Mouse (Mus musculus) limb, embryonic 14.5 days (tissue): ENCODE measurements around the gene Gm17654. TPM values are rescaled to one million over a fixed set of nuclear protein-coding genes. Genes with fewer than 3 reads are reported as not detected.
"Not testable (repeated sequence)": the region's sequence is repeated elsewhere in the genome, so short reads cannot be mapped to it uniquely, and the experiment has no call there.

Source experiments
- ATAC-seq: fragments of 200-750 bp; cut with Nextera tagmentation; 2 replicates; pipeline ENCODE4 v1.8.0; 2017; ENCODE audit warnings: low read depth, moderate number of reproducible peaks, moderate TSS enrichment; ENCODE audit not compliant: low FRiP score
- DNase-seq: peaks from one replicate; pipeline ENCODE4 v3.0.0-alpha.2; 2015; ENCODE audit warnings: low spot score
- H3K27ac ChIP-seq: fragments of 300-500 bp; sonication (generic); replicated peaks from 2 replicates; pipeline ENCODE4 v1.5.1; 2014; ENCODE audit warnings: low read depth, mild to moderate bottlenecking, low read length, moderate library complexity, mixed read lengths
- H3K27me3 ChIP-seq: fragments of 300-500 bp; sonication (generic); 2 replicates; pipeline ENCODE4 v1.6.1; 2014; ENCODE audit warnings: low read length, mixed read lengths; ENCODE audit not compliant: control insufficient read depth, insufficient read depth
- H3K36me3 ChIP-seq: fragments of 300-500 bp; sonication (generic); 2 replicates; pipeline ENCODE4 v1.6.1; 2014; ENCODE audit warnings: mild to moderate bottlenecking, low read length, moderate library complexity, mixed read lengths; ENCODE audit not compliant: control insufficient read depth, insufficient read depth
- H3K4me1 ChIP-seq: fragments of 300-500 bp; sonication (generic); 2 replicates; pipeline ENCODE4 v1.6.1; 2014; ENCODE audit warnings: antibody characterized with exemption, low read length, mixed read lengths; ENCODE audit not compliant: control insufficient read depth, insufficient read depth
- H3K4me2 ChIP-seq: fragments of 300-500 bp; sonication (generic); replicated peaks from 2 replicates; pipeline ENCODE4 v1.6.1; 2014; ENCODE audit warnings: low read depth, mild to moderate bottlenecking, low read length, moderate library complexity; ENCODE audit not compliant: severe bottlenecking
- H3K4me3 ChIP-seq: fragments of 300-500 bp; sonication (generic); replicated peaks from 2 replicates; pipeline ENCODE4 v1.5.1; 2014; ENCODE audit warnings: low read length
- H3K9ac ChIP-seq: fragments of 300-500 bp; sonication (generic); 2 replicates; pipeline ENCODE4 v1.6.1; 2014; ENCODE audit warnings: mild to moderate bottlenecking, low read depth, low read length, moderate library complexity; ENCODE audit not compliant: severe bottlenecking
- H3K9me3 ChIP-seq: fragments of 300-500 bp; sonication (generic); 2 replicates; pipeline ENCODE4 v1.6.1; 2016; ENCODE audit warnings: low read length; ENCODE audit not compliant: control insufficient read depth
- WGBS: fragments of 180-500 bp; shearing (Covaris S2); extraction: QIAGEN DNeasy Blood & Tissue Kit; methylation state at CpG from one replicate; pipeline ENCODE4 v1.1.7; 2014; 5-methylcytosine and 5-hydroxymethylcytosine counted together
- polyA plus RNA-seq, 2 experiments: library from polyadenylated mRNA; depleted of rRNA in 1 of 2; stranded (reverse) in 1 of 2; unstranded in 1 of 2; fragments of >200 nt; fragmentation: Nextera tagmentation in 1 of 2; extraction: Ambion mirVana in 1 of 2; gene quantifications; 2 replicates each; pipeline versions ENCODE4 v1.2.1 to v1.2.3; 2012 to 2014

Gene Gm17654
- polyA plus RNA-seq (2012; rRNA removed), result not detected in 2 replicates
- not detected in 2 replicates for polyA plus RNA-seq (2014; fragmentation: Nextera tagmentation; extraction: Ambion mirVana)

- H3K27me3 ChIP-seq, H3K4me3 ChIP-seq, H3K9me3 ChIP-seq, H3K9ac ChIP-seq, H3K36me3 ChIP-seq, H3K4me1 ChIP-seq, H3K4me2 ChIP-seq, H3K27ac ChIP-seq, DNase-seq, ATAC-seq: not testable (repeated sequence)
- 69% methylated on average over 1 of the region's 2 CpGs for whole genome bisulfite sequencing
Observed at GRCm38 (mm10) chr14:43579046-43579445, at the start of gene Gm17654. Gm17654 (minus strand) TSS chr14:43579146.

- not testable (repeated sequence) for ATAC-seq, H3K36me3 ChIP-seq, H3K4me3 ChIP-seq, H3K9me3 ChIP-seq, H3K27ac ChIP-seq, H3K9ac ChIP-seq, DNase-seq, H3K27me3 ChIP-seq, H3K4me2 ChIP-seq, H3K4me1 ChIP-seq
Observed at GRCm38 (mm10) chr14:43607913-43608312, 29.0 kb upstream of the Gm17654 start, which contains the start of gene Gm10375. Gm10375 (minus strand) TSS chr14:43608013.

DNA sequence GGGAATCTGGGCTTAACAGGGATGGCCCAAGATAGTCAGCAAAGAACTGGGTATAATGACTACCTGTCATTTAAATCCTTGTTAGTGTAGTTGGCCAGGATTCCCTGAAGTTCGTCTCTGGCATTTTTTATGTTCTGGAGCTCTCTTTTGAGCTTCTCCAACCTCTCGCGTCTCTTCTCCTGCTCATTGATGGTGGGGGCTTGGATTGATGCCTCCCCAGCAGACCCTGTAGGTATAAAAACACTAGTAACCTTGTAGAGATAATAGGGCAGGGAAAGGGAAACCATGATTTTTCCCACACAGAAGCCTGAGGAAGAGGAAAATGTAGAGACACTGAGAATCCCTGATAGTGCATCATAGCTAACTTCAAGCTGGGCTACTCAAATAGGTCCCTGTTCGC, 977 bp downstream of the Gm17654 start:
- H3K4me2 ChIP-seq, H3K9ac ChIP-seq, H3K9me3 ChIP-seq, H3K4me1 ChIP-seq, H3K27ac ChIP-seq, H3K4me3 ChIP-seq, ATAC-seq, DNase-seq, H3K27me3 ChIP-seq, H3K36me3 ChIP-seq: not testable (repeated sequence)
- 92% methylated on average over 4 of the region's 4 CpGs for whole genome bisulfite sequencing

GRCm38 (mm10) chr14:43552271-43552670, 26.7 kb downstream of the Gm17654 start:
- not testable (repeated sequence) for H3K4me2 ChIP-seq, H3K4me1 ChIP-seq, H3K27me3 ChIP-seq, H3K9me3 ChIP-seq, H3K4me3 ChIP-seq, H3K9ac ChIP-seq, ATAC-seq, H3K36me3 ChIP-seq, H3K27ac ChIP-seq, DNase-seq
- WGBS, result 83% methylated on average over 2 of the region's 2 CpGs

DNA sequence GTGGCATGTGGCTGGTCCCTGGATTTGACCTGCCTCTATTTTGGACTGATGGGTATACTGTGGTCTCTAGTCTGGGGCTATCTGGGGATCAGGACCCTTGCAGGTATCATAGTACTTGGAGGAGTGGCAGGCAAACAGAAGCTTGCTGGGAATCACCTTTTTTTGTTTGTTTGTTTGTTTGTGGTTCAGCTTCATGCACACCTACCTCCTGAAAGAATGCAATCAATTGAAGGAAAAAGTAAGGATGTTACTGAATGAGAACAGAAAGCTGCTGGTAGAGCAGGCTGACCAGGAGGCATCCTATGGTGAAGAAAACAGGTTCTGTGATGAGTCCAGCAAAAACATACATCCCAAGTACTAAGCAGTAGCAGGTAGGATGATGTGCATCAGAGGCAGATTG, 32.7 kb downstream of the Gm17654 start:
- H3K4me2 ChIP-seq, H3K9ac ChIP-seq, H3K27me3 ChIP-seq, H3K4me3 ChIP-seq, H3K9me3 ChIP-seq, H3K4me1 ChIP-seq, DNase-seq, H3K36me3 ChIP-seq, H3K27ac ChIP-seq, ATAC-seq: not testable (repeated sequence)

GRCm38 (mm10) chr14:43543276-43543675, 35.7 kb downstream of the Gm17654 start, which contains the start of gene Gm5799:
Gm5799 (plus strand) TSS chr14:43543576.
- WGBS, result 81% methylated on average over 1 of the region's 2 CpGs
- H3K27ac ChIP-seq, H3K4me1 ChIP-seq, H3K9ac ChIP-seq, H3K4me2 ChIP-seq, ATAC-seq, H3K36me3 ChIP-seq, DNase-seq, H3K27me3 ChIP-seq, H3K9me3 ChIP-seq, H3K4me3 ChIP-seq: not testable (repeated sequence)

- H3K36me3 ChIP-seq, ATAC-seq, H3K27ac ChIP-seq, H3K27me3 ChIP-seq, H3K4me1 ChIP-seq, H3K9me3 ChIP-seq, H3K9ac ChIP-seq, H3K4me2 ChIP-seq, DNase-seq, H3K4me3 ChIP-seq: not testable (repeated sequence)
- WGBS, result 47% methylated on average over 2 of the region's 2 CpGs
Observed at GRCm38 (mm10) chr14:43538144-43538543, 40.8 kb downstream of the Gm17654 start.

DNA sequence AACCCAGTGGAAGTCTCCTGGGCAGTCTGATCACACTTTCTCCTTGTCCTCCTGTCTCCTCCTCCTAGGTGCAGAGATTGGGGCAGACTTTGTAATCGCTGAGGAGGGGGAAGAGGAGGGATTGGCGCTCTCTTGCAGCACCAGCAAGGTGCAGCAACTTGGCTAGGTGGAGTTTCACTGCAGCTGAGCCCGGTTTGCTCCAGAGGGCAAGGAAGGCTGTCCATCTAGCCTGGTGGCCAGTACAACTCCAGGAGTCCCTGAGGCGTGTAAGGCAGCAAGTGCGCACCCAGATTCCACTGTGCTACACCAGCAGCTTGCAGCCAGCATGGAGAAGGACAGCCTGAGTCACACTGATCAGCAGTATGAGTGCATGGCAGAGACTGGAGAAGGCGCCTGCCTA, 46.6 kb downstream of the Gm17654 start:
- not testable (repeated sequence) for H3K9me3 ChIP-seq, H3K4me2 ChIP-seq, H3K36me3 ChIP-seq, H3K4me1 ChIP-seq, ATAC-seq, H3K27me3 ChIP-seq, H3K9ac ChIP-seq, H3K4me3 ChIP-seq, H3K27ac ChIP-seq, DNase-seq
- WGBS, result 41% methylated on average over 5 of the region's 6 CpGs
